Mouse (Mus musculus): ENCODE results near the gene Tmem144. TPM values are rescaled to one million over a fixed set of nuclear protein-coding genes. Genes with fewer than 3 reads are reported as not detected.

Gene Tmem144
- total RNA-seq (2021): 13.9 and 17.2 TPM in 2 replicates
- long read RNA-seq, partial matches to known transcripts: 7 of 15 reads
- long read RNA-seq, other reads (novel, unspliced or antisense): 8 of 15 reads

GRCm38 (mm10) chr3:79852654-79853166, at the start of gene Tmem144:
Gene Tmem144 (minus strand): TSS chr3:79852773.
- DNase-seq: no peak

DNA sequence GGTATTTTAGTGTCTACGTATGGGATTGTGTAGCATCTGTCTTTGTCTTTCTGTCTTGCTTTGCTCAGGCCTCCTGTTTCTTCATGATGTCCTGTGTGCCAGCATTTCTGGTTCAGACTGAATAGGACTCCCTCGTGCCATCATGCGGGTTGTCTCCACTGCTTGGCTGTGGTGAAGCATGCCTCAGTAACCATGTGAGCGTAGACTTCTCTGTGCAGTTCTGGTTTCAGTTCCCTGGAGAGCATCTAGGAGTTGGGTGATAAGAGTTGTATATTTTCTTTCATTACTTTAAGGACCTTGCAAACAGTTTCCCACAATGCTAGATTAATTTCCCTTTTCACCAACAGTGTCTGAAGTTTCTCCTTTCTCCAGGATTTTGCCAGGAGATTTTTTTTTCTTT, 49.2 kb upstream of the Tmem144 start:
- DNase-seq: no peak

DNA sequence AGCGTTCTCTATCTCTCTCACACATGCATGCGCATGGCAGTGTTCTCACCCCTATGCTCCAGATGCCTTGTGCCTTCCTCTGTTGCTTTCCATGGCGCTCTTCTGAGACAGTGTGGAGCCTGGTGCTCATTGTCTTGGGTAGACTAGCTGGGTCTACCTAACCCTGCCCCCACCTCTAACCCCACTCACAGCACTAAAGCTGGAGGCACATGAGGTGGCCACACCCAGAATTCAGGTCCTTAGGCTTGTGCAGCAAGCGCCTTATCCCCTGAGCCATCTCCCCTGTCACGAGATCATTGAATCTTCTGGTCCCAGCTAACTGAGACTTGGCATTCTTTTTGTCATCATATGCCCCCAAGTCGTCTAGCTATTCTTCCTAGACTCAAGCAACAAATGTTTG, 48.7 kb upstream of the Tmem144 start:
- DNase-seq: no peak

DNA sequence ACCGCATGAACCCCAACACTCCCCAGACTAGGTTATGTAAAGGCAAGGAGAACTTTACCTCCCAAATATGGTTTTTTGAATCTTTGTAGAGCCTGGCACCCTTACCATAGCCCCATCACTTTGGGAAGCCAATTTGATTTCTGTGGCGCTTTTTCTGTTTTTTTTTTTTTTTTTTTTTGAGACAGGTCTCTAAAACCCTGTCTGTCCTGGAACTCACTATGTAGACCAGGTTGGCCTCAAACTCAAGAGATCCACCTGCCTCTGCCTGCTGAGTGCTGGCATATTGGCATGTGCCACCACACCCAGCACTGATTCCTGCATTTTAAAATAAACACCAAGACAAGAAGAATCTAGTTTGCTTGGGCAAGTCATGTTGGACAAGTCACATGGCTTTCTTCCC, 47.9 kb upstream of the Tmem144 start:
- DNase-seq: no peak

- DNase-seq: no peak
These were observed 47.3 kb upstream of the Tmem144 start for GRCm38 (mm10) chr3:79899906-79900305.

DNA sequence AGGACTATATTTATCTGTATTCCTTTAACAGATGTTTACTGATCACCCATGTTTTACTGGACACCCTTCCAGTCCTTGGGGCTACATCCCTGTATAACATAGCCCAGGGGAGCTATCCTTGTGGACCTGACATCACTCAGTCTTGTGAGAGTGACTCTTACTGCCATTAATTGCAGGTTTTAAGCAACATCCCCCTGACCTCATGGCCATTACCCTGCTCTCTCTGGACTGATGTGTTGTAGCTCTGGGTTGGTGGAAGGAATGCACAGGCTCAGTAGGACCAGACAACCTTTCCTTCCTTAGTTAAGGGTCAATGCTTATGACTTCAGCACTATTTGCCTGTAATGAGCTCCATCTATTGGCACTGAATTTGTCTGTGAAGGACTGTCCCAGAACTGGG, 45.9 kb upstream of the Tmem144 start:
- no peak for DNase-seq

DNA sequence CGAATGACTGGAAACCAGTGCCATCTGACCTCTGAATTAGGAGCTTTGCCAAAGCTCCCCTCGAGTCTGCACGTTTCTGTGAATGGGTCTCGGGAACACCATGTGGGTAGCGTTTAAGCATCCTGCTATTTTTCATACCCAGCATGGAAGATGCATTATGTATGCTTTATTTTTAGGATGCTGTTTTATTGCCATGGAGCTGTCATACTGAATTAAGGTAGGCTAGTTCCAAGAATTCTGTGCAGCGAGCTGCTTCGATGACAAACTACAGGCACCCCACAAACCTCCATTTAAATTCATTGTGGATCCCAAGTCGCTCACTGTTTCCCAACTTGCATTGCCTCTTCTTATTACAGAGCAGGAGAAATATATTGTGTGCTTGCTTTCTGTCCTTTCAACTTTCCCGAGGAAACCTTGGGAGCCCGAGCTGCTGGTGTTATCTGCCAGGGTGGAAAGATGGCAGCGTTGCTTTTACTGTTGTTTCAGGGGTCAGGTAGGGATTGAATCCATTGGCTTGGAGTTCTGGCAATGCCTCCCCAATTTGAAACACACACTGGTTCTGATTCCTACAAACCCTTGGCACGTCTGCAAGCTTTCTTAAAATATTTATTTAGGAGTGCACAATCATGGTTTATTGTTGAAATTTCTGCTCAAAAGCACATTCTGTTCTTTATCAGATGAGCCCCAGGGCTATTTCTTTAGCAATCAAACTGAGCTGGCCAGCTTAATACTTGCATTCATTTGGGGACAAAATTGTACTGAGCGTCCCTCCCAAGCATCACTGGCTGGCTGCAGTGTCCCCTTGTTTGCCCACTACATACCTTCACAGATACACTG, 45.2 kb upstream of the Tmem144 start:
- DNase-seq: no peak

DNA sequence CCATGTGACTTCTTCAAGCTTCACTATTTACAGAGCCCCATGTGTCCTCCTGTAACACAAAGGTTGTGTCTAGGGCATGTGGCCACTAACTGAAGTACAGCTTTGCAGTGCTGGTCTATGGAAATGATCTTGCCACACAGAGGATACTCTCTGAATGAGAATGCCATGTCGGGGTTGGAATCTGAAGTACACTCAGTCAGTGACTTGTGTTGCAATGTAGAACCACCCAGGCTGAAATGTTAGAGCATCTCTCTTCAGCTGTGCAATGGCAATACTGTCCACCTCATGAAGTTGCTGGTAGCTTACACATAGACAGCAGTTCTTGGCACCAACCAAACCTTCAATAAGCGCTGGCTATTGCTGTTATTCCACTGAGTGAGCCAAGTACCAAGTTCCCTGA, 35.4 kb upstream of the Tmem144 start:
- DNase-seq: no peak

DNA sequence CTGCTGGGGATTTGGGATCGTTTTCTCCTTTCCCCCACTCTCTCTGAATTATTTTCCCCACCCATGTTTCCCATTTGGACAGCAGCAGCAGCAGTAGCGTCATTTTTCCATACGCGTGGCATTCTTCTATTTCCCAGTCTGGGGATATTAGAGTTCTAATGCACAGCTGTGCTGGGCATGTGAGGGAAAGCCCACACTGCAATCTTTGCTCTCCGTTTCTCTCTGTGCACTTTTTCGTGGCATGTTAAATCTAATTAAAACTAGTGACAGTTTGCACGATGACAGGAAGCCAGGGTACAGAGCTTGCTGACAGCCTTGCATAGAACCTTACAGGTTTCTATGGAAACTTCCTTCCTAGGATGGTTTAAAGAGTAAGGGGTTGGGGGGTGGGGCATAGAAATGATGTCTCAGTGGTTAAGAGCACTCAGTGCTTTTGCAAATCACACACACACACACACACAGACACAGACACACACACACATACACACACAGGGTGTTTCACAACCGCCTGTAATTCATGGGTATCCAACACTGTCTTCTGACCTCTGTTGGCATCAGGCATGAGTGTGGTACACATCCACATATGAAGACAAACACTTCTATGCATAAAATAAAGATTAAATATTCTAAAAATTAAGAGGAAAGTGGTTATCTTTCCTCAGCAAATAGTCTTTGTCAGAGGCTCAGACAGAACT, 34.7 kb upstream of the Tmem144 start:
- no peak for DNase-seq

GRCm38 (mm10) chr3:79886357-79887091, 34.0 kb upstream of the Tmem144 start:
- peak; percentile 37 for DNase-seq

- DNase-seq: peak; percentile 37
These were observed 33.2 kb upstream of the Tmem144 start for GRCm38 (mm10) chr3:79885686-79886356.

DNA sequence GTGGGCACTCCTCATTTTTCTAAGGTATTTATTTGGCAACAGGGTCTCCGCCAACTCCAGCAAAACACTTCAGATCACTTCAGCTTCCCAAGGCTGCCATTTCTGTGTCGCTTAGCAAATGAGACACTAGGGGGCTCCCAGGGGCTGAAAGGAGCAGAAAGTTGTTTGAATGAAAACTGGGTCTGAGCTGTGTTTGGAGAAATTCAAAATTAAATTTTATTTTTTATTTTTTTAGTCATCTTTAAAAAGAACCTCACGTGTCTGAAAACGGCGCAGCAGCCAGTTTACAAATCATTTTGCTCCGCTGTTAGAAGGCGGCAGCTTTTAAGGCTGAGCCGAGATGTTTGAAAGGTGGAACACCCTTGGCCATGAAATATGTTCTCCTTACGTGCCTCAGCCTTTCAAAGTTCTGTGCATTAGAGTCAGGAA, 32.2 kb upstream of the Tmem144 start:
- DNase-seq: peak; percentile 68

DNA sequence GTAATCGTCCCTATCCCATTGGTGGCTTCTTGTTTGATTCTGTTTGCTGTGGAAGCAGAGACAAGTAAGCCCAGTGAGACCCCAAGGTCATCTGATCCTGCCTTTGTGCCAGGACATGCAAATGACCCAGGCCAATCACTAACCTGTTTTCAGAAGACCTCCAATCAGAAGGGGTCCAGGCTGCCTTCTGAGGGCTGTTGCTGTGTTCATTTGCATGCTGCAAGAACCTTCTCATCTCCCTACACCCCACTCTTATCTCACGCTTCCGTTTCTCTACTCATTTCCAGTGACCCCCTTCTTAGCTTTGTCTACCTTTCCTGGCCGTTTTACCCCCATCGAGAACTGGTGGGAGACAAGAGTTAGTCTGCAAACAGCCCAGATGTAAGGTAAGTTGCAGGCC, 31.7 kb upstream of the Tmem144 start, which contains the start of gene Fam198b:
Fam198b (plus strand) TSS at position 229 of the 400 bp plus-strand sequence.
- DNase-seq: no peak

DNA sequence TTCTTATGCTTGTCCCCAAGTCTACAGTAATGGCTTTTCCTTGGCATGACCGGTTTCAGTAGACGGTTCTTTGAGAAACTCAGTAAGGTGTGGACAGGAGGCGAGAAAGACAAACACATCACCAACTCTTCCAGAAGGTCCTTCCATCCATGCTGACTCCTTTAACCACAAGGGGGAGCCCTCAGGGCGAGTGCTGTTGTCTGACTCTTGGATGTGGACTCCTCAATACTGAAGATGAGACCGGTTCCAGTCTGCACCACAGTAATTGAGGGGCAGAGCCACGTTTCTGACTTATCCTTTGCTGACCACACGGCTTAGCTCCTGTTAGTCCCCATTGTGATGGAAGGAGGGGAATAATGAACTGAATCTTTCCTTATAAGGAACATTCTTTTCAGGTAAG, 30.5 kb upstream of the Tmem144 start:
- DNase-seq: peak; percentile 73

GRCm38 (mm10) chr3:79881645-79882044, 29.1 kb upstream of the Tmem144 start:
- no peak for DNase-seq

DNA sequence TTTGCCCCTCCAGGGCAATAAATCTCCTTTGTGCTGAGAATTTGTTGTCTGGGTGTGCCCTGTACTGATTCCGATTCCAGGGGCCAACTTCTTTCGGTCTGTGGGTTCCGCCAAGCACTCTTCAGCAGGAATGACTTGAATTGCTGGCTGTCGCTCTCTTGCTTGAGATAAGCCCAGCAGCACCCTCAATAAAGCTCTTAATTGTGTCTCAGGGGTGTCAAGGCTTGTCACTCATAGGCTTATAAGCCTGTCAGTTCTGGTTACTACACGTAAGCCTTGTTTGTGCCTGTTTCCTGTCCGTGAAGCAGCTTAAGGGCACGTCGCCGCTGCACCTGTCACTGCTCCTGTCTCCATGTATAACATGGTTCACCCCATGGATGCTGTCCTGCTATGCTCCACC, 26.7 kb upstream of the Tmem144 start:
- DNase-seq: no peak

DNA sequence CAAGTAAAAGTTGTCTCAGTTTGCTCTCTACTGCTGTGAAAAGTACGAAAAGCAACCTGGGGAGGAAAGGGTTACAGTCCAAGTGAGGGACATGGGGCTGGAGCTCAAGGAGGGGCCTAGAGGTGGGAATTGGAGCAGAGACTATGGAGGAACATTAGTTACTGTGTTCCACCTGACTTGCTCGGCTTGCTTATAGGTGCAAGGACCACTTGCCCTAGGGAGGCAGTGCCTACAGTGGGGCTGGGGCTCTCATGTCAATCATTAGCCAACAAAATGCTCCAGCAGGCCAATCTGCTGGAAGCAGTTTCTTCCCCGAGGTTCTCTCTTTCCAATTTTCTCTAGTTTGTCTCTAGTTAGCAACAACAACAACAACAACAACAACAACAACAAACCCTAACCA, 25.8 kb upstream of the Tmem144 start:
- DNase-seq: no peak

GRCm38 (mm10) chr3:79875471-79875870, 22.9 kb upstream of the Tmem144 start:
- DNase-seq: no peak

- no peak for DNase-seq
These were observed 14.6 kb upstream of the Tmem144 start for GRCm38 (mm10) chr3:79867121-79867709.

- DNase-seq: no peak
These were observed 14.0 kb upstream of the Tmem144 start for GRCm38 (mm10) chr3:79866526-79866925.

- DNase-seq: no peak
These were observed 13.5 kb upstream of the Tmem144 start for GRCm38 (mm10) chr3:79866089-79866488.
